Mouse (Mus musculus) brain, embryonic 14.5 days (tissue): ENCODE measurements at regions not wholly inside any gene's neighbourhood (a gene's known extent, or its start where the extent isn't known, plus 50 kb on each side); places are given as distances from the start of the nearest gene placed in this dataset.

Source experiments
- CTCF ChIP-seq: fragments of 200-500 bp; IDR thresholded peaks from 2 replicates; pipeline ENCODE4 v1.5.1; 2012; ENCODE audit warnings: inconsistent platforms, mild to moderate bottlenecking, moderate library complexity, borderline replicate concordance; ENCODE audit not compliant: insufficient read depth, insufficient read length; ENCODE audit errors: extremely low read depth
- POLR2A ChIP-seq: fragments of 200-500 bp; IDR thresholded peaks from 2 replicates; pipeline ENCODE4 v1.6.1; 2012; ENCODE audit warnings: mild to moderate bottlenecking, inconsistent platforms, borderline replicate concordance; ENCODE audit not compliant: poor library complexity, insufficient read depth, insufficient read length, severe bottlenecking; ENCODE audit errors: extremely low read depth

DNA sequence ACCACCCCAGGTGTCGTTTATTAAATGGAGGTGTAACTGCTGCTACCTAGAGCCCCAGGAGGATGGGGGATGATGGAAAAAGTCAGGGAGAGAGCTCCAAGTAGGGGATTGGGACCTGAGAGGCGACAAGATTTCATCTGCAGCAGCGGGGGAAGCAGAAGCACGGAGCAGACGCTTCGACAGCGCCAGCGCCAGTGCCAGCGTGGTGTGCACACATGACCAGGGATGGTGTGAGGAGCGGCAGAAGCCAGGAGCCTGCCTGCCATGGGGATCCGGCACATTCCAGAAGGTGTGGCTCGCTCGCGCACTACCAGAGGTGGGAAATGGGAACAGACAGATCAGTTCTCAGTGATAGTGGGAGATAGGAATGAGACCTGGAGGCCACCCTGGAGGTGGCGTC is 55.1 kb upstream of the Igsf21 start:
- no peak for TF ChIP-seq CTCF
- TF ChIP-seq POLR2A = no peak
